Mouse (Mus musculus): ENCODE measurements around the gene Chst11. TPM values are rescaled to one million over a fixed set of nuclear protein-coding genes. Genes with fewer than 3 reads are reported as not detected.

Gene Chst11
- total and polyA plus RNA-seq, 3 experiments, result 3.1 to 10.6 TPM; not detected in 1

Other genes starting within 250 kb of the Chst11 start
- gene Nfyb, start 221.4 kb upstream of the Chst11 start, total RNA-seq (2012; rRNA removed), result 27.3 and 32.6 TPM in 2 replicates
- gene Nfyb, start 221.4 kb upstream of the Chst11 start, polyA plus RNA-seq (2012; ENCODE audit: insufficient read depth in 1 of 2, insufficient read length in 2 of 2, low read depth in 1 of 2, low replicate concordance in 2 of 2, missing spikeins in 1 of 2), result 10 to 100 TPM in 1 of 2 experiments, not detected in 1; 38.3 TPM
- gene Txnrd1, start 151.5 kb upstream of the Chst11 start, total RNA-seq (2012; rRNA removed), result 91.6 and 102 TPM in 2 replicates
- 100 to 1,000 TPM in 1 of 2 experiments, not detected in 1; 127 TPM for gene Txnrd1, start 151.5 kb upstream of the Chst11 start, polyA plus RNA-seq (2012; ENCODE audit: insufficient read depth in 1 of 2, insufficient read length in 2 of 2, low read depth in 1 of 2, low replicate concordance in 2 of 2, missing spikeins in 1 of 2)
- 1.2 and 1.3 TPM in 2 replicates for gene Eid3, start 118.9 kb upstream of the Chst11 start, total RNA-seq (2012; rRNA removed)
- 1 to 10 TPM in 1 of 2 experiments, not detected in 1; 1.2 TPM for gene Eid3, start 118.9 kb upstream of the Chst11 start, polyA plus RNA-seq (2012; ENCODE audit: insufficient read depth in 1 of 2, insufficient read length in 2 of 2, low read depth in 1 of 2, low replicate concordance in 2 of 2, missing spikeins in 1 of 2)